Mouse (Mus musculus) olfactory bulb, adult 2 months (tissue): Measurements from ENCODE around the gene Gbp5. TPM values are rescaled to one million over a fixed set of nuclear protein-coding genes. Genes with fewer than 3 reads are reported as not detected.

Source experiments
- H3K27ac ChIP-seq: fragments of 200-500 bp; 2 replicates; pipeline ENCODE4 v1.5.1; 2012; ENCODE audit warnings: low read depth, low read length; ENCODE audit not compliant: insufficient read depth
- H3K4me1 ChIP-seq: fragments of 200-500 bp; 2 replicates; pipeline ENCODE4 v1.6.1; 2012; ENCODE audit warnings: low read length; ENCODE audit not compliant: control insufficient read depth, insufficient read depth
- H3K4me3 ChIP-seq: fragments of 200-500 bp; 2 replicates; pipeline ENCODE4 v1.5.1; 2012; ENCODE audit warnings: mild to moderate bottlenecking, low read depth, low read length, moderate library complexity; ENCODE audit not compliant: insufficient read depth
- CTCF ChIP-seq: fragments of 200-500 bp; IDR thresholded peaks from 2 replicates; pipeline ENCODE4 v1.5.1; 2012; ENCODE audit warnings: low read depth, mild to moderate bottlenecking, low read length, moderate library complexity; ENCODE audit not compliant: insufficient read depth
- POLR2A ChIP-seq: fragments of 200-500 bp; IDR thresholded peaks from 2 replicates; pipeline ENCODE4 v1.6.1; 2012; ENCODE audit warnings: mild to moderate bottlenecking, low read depth, low read length, moderate library complexity; ENCODE audit not compliant: insufficient read depth
- WGBS: fragments of 180-500 bp; shearing (Covaris S2); methylation state at CpG from one replicate; pipeline ENCODE4 v1.1.7; 2018; 5-methylcytosine and 5-hydroxymethylcytosine counted together
- polyA plus RNA-seq: library from polyadenylated mRNA; stranded (reverse); fragments of >200 nt; gene quantifications from 2 replicates; pipeline ENCODE4 v1.2.4, GENCODE M21; 2012; ENCODE audit warnings: low replicate concordance; ENCODE audit not compliant: missing spikeins, insufficient read depth, insufficient read length

The Gbp5 gene
- polyA plus RNA-seq, result not detected in 2 replicates

- Histone ChIP-seq H3K4me3 (no peak within 1 kb of the TSS), H3K27ac (no peak within 1 kb of the TSS), H3K4me1 (no peaks in the 10 kb centered on the region)
- TF ChIP-seq CTCF (no peak), POLR2A (no peak)
- WGBS, result 69% methylated on average over 6 of the region's 6 CpGs
Measured at GRCm38 (mm10) chr3:142493536-142494061, at the start of gene Gbp5. Gene Gbp5 (plus strand): TSS chr3:142493978.

GRCm38 (mm10) chr3:142454198-142454597 is 39.6 kb upstream of the Gbp5 start:
- 76% methylated on average over 7 of the region's 7 CpGs for WGBS
- Histone ChIP-seq H3K4me1 (no peaks in the 10 kb centered on the region), H3K27ac (no peak overlapping the region), H3K4me3 (no peak overlapping the region)
- no peak for TF ChIP-seq POLR2A
- no peak for TF ChIP-seq CTCF

- WGBS, result 91% methylated on average over 7 of the region's 7 CpGs
- TF ChIP-seq CTCF (no peak), POLR2A (no peak)
- no peak overlapping the region for H3K27ac ChIP-seq
- H3K4me3 ChIP-seq, result no peak overlapping the region
- H3K4me1 ChIP-seq, result no peaks in the 10 kb centered on the region
Measured at GRCm38 (mm10) chr3:142459241-142459640, 34.5 kb upstream of the Gbp5 start.

GRCm38 (mm10) chr3:142462764-142463751 is 30.7 kb upstream of the Gbp5 start:
- 90% methylated on average over 25 of the region's 25 CpGs for WGBS
- no peaks in the 10 kb centered on the region for H3K4me1 ChIP-seq
- H3K27ac ChIP-seq, result no peak overlapping the region
- H3K4me3 ChIP-seq, result no peak overlapping the region
- no peak for TF ChIP-seq POLR2A
- no peak for TF ChIP-seq CTCF

GRCm38 (mm10) chr3:142474349-142474983 is 19.3 kb upstream of the Gbp5 start:
- 15% methylated on average over 11 of the region's 11 CpGs for WGBS
- no peaks in the 10 kb centered on the region for H3K4me1 ChIP-seq
- H3K4me3 ChIP-seq, result no peak overlapping the region
- TF ChIP-seq CTCF (no peak), POLR2A (no peak)
- no peak overlapping the region for H3K27ac ChIP-seq

- Histone ChIP-seq H3K4me3 (no peak overlapping the region), H3K27ac (no peak overlapping the region), H3K4me1 (no peaks in the 10 kb centered on the region)
- no peak for TF ChIP-seq CTCF
- TF ChIP-seq POLR2A, result no peak
- WGBS, result 15% methylated on average over 4 of the region's 4 CpGs
Measured at GRCm38 (mm10) chr3:142475913-142476312, 17.9 kb upstream of the Gbp5 start.

- H3K4me3 ChIP-seq, result no peak overlapping the region
- no peaks in the 10 kb centered on the region for H3K4me1 ChIP-seq
- TF ChIP-seq POLR2A (no peak), CTCF (no peak)
- H3K27ac ChIP-seq, result no peak overlapping the region
- 89% methylated on average over 5 of the region's 5 CpGs for whole genome bisulfite sequencing
Measured at GRCm38 (mm10) chr3:142477866-142478265, 15.9 kb upstream of the Gbp5 start.

GRCm38 (mm10) chr3:142478360-142478759 is 15.4 kb upstream of the Gbp5 start:
- TF ChIP-seq POLR2A (no peak), CTCF (no peak)
- no peak overlapping the region for H3K27ac ChIP-seq
- WGBS, result 93% methylated on average over 1 of the region's 1 CpGs
- H3K4me1 ChIP-seq, result no peaks in the 10 kb centered on the region
- H3K4me3 ChIP-seq, result no peak overlapping the region

- TF ChIP-seq POLR2A (no peak), CTCF (no peak)
- WGBS, result 67% methylated on average over 1 of the region's 1 CpGs
- H3K4me1 ChIP-seq, result no peaks in the 10 kb centered on the region
- H3K4me3 ChIP-seq, result no peak overlapping the region
- H3K27ac ChIP-seq, result no peak overlapping the region
Measured at GRCm38 (mm10) chr3:142490465-142490864, 3.3 kb upstream of the Gbp5 start.

GRCm38 (mm10) chr3:142495146-142495655 is 1.4 kb downstream of the Gbp5 start:
- TF ChIP-seq POLR2A (no peak), CTCF (no peak)

More at GRCm38 (mm10) chr3:142495146-142495655, 1.4 kb downstream of the Gbp5 start:
- no peaks in the 10 kb centered on the region for H3K4me1 ChIP-seq
- no peak overlapping the region for H3K27ac ChIP-seq
- no peak overlapping the region for H3K4me3 ChIP-seq
- 94% methylated on average over 5 of the region's 5 CpGs for WGBS
